Mouse (Mus musculus): ENCODE measurements at regions not wholly inside any gene's neighbourhood (a gene's known extent, or its start where the extent isn't known, plus 50 kb on each side); places are given as distances from the start of the nearest gene placed in this dataset.

DNA sequence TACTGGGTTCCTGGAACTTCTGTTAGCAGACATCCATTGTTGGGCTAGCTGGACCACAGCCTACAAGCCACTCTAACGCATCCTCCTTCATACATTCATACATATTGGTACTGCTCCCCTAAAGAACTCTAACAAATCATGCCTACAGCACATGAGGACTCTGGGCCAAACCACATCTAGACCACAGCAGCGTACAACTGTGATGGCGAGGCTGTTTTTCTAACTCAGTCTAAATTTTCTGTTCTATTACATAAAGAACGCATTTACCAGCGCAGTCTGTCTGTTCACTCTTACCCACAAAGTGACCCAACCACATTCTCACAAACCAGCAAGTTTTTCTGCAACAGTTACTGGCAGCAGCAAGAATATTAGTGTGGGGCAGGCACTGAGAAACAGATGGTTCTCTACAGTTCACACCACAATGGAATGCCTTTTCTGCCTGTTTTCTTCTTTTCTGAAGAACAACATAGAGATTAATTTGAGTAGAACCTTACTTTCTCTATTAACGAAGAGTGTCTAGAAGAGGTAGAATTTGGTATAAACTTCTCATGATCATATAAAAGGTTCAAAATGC is 648.2 kb upstream of the Cdh11 start:
- no peak for DNase-seq (ENCODE audit: low read depth)

DNA sequence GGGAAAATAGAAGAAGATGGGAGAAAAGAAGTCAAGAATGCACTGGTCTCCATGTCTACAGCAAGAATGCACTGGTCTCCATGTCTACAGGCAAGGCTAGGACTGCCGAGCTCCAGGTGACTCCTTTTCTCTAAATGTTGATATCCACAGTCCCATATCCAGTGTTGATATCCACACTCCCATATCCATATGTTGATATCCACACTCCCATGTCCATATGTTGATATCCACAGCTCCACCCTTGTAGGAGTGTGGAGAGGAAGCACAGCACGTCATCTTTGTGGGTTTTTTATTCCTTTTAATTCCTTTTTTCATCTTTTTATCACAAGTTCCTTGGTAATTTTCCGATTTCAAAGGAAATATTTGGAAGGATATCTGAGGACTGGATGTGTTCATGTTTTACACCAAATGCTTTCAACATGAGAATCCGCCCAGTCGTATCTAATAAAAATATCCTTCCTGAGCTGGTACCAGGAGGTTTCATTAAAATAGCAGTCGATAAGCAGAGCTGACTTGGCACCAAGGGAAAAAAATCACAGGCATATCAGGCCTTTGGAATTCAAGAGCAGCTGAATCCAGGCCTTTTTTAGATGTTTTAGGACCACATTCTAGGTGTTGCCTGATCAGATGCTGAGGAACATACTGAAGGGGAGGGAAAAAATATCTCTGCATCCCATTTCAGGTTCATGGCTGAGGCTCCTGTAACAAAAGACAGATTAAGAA is 653.7 kb upstream of the Cdh11 start:
- no peak for DNase-seq (ENCODE audit: low read depth)

DNA sequence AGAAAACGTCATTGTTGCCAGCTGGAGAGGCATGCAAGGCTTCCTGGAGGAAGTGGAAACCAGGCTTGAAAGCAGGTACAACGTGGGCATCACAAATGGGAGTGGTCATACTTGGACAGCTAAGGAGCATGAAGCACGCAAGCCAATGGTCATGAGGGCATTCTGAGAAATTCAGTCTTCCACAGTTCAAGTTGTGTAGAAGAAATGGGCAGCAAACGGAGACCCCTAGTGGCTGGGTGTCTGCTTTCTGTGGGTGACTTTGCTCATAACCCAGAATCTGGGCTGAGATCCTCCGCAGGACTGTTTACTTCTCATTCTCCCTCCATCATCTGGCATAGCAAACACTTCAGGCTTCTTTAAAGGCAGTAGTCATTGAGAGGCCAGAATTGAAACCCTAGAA is 655.7 kb upstream of the Cdh11 start:
- no peak for DNase-seq (ENCODE audit: low read depth)

DNA sequence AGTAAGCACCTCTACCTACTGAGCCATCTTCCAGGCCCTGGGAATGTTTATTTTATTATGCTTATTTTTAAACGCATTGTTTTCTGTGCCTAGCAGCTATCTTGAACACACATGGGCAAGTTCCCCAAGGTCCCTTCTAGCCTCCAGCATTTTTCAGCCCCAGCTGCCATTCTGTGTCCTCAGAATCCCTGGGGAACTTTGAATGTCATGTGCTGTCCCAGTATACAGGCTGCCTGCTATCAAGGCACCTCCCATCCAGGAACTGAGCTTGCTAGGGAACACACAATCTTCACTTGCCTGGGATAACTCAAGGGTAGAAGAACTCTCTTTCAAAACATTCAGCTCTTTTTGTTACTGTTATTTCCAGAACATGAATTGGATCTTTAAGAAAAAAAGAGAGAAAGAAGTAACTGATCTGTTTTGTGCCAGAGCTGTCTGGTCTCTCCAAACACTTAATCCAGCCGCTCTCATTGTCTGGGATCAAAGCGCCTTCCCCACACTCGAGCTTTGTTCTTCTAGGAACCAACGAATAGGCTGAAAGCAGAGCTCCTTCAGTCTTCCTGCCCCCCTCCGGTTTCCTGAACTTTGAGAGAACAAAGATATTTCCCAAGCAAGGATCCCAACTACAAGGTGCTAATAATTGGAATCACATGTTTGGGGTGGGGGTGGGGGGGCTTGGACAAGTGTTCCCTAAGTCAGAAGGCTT is 657.1 kb upstream of the Cdh11 start:
- no peak for DNase-seq (ENCODE audit: low read depth)

DNA sequence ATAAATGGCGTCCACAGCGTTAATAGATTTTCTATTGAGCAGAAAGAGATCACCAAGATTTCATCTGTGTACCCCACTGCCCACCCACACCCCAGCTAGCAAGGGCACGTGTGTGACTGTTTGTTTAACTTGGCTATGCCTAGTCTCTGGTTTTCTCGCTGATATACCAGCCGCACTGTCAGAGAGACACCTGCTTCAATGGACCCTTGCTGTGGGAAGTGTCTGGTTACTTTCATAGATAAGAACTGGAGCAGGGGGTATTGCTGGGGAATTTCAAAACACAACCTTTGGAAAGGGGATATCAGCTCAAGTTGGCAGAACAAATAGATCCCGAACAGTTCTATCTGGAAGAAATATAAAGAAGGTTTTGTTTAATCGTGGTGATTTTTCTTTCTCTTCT is 656.8 kb upstream of the Cdh5 start:
- no peak for DNase-seq (ENCODE audit: low read depth)

DNA sequence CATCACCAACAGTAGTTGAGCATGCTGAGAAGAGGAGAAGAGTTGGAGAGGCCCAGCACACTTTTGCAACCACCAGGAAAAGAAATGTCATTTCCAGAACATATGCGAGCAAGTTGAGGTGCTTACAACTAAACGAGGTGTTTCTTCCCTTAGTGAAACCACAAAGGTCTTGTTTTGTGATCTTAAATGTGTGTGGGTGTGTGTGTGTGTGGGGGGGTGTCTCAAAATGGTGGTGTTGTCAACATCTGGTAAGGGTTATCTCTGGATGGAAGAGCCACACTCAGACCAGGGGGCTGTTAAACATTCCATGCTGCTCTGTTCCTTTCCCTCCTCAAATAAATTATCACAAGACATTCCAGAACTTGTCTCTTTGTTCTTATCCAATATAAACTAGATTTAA is 656.0 kb upstream of the Cdh5 start:
- no peak for DNase-seq (ENCODE audit: low read depth)

DNA sequence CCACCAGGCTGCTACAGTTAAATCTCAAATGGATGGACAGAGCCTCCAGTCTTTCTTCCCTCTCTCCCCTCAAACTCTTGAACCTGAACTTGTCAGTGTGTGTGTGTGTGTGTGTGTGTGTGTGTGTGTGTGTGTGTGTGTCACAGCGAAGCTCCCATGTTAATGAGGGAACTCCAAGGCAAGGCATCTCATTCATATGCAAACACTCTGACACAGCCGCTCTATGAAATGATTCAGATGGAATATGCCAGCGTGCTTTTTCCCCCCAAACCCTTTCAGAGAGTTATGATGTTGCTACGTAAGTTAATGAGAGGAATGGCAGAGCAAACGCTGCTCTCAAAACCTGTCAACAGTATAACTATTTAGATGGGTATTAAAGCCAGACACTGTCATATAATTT is 653.5 kb upstream of the Cdh5 start:
- no peak for DNase-seq (ENCODE audit: low read depth)

DNA sequence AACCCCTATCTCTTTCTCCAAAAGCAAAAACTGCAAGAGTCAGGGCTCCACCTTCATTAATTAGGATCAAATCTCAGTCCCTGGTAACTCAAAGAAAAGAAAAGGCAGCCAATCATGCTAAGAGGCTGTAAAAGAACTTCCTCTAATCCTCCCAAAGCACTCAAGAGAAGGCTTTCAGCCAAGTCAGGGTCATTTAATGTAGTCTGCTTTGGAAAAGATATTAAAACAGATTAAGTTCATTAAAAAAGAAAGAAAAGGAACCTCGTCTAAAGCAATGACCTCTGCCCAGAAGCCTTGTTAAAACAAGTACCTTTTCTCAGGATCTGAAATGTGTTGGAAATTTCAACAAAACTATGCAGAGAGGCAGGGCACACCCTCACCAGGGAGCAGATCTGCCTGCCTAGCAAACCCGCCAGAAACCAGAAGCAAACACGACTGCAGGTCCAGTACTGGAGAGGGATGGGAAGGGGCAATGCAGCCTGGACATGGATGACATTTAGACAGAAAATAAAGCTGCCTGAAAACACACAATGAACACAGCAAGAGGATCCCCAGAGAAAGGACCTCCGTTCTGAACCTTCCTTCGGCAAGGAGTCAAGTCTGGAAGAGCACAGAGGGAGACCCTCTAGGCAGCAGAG is 649.9 kb upstream of the Cdh5 start:
- no peak for DNase-seq (ENCODE audit: low read depth)

DNA sequence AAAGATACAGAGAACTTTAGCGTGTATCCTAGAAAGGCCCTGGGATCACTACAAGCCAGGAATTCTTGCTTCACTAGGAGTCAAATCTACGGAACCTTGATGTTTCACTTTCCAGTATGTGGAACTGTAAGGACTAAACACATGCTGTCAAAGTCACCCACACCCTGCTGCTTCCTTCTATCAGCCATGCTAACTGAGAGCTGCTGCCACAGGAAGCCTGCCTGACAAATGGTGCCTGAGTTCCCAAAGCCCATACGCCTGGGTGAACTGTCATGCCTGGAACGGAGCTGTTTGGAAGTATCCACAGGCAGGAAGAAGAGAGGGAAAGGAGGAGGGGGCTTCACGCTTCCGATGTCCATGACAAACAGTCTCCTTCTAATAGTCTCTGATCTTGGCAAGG is 644.2 kb upstream of the Cdh5 start:
- DNase-seq (ENCODE audit: low read depth), result no peak

DNA sequence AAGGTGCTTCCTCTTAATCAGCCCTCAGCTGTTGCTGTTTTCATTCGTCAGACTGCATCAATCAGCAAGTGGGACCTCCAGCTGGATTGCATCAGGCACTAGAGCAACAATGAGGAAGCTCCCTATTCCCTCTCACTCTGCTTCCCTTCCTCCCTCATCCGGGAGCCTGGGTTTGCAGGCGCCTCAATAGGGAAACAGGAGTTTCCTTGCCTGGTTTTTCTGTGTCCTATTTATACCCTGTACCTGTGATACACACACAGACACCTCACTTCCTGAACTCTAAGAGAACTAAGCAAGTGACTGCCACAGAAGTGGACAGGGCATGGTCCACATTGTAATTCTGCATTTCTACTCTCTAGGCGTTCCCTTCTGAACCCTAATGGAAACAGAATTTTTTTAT is 637.9 kb upstream of the Cdh5 start:
- no peak for DNase-seq (ENCODE audit: low read depth)

DNA sequence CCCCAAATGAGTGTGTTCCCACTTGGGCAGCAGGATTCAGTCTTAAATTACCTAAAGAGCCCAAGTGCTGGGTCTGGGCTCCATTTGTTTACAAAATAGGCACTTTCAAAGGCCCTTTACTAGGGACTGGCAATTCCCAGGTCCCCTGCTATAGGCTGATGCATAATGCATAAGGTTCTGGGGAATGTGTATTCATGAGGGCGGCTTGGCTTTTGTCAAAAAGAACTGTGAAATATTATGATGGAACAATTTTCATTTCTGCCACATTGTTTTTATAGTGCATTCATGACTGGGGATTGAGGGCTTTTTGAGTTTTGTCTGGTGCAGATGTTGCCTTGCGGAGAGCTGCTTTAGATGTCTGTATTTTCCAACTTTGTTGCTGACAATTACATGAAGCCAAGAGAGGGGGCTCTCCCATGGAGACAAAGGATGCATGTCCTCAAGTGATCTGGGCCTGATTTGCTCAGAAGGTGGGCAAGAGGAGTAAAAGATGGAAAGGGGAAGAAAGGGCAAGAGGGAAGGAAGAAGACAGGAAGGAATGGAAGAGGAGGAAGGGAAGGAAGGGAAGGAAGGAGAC is 636.6 kb upstream of the Cdh5 start:
- DNase-seq (ENCODE audit: low read depth), result no peak

DNA sequence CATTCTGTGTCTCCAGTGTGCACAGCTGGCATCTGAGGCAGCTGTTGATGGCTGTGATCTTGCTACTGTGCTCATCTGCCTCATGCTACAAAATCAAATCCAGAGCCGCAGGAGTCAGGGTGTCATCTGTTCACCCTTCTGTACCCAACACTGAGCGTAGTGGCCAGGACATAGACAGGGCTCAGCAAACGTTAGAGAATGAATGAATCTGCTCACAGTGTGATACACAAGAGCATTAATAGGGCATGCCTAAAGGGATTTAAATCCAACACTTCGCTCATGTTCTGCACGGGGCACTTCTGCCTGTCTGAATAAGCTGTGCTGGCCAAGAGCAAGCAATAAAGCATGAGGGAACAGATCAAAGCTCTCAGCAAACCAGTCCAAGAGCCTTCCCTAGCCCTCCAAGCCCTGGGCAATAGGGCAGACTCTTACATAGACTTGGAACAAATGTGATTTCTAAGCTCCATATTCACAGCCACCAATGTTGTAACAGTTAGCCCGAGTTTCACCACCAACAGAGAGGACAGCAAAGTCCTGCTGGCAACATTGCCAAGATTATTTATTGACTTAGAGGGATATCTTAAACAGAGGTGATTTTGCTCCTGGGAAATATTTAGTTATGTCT is 633.8 kb upstream of the Cdh5 start:
- DNase-seq (ENCODE audit: low read depth), result peak; percentile 90

DNA sequence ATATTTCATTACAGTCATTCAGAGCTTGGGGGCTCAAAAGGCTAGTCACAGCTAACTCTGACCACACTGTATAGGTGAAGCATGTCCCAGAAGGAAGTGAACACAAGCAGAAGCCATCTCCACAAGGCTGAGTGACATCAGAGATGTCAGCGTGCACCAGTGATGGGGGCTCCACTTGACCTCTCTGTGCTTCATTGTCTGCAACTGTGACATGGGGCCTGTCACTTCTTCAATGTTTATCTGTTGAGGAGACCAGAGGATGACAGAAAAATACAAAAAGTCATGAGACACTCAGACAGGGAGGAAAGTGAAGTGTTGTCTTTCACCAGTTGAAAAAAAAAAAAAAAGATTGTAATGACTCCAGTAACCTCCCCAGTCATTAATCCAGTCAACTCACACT is 632.4 kb upstream of the Cdh5 start:
- DNase-seq (ENCODE audit: low read depth), result no peak

DNA sequence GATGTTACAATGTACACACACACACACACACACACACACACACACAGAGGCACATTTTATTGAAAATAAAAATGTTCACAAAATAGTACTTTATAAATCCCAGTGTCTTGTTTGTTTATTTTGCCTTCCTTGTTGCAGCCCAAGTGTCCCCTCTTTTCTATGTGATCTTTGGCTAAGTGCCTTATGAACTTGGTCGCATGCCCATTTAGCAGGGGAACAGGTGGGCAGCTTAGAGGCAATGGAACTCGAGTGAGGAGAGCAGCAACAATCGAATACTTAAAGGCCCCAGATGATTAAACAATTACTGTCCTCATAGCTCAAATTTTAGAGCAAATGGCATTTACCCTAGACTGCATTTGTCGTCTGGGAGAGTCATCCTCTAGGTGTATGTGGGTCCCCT is 631.1 kb upstream of the Cdh5 start:
- no peak for DNase-seq (ENCODE audit: low read depth)

DNA sequence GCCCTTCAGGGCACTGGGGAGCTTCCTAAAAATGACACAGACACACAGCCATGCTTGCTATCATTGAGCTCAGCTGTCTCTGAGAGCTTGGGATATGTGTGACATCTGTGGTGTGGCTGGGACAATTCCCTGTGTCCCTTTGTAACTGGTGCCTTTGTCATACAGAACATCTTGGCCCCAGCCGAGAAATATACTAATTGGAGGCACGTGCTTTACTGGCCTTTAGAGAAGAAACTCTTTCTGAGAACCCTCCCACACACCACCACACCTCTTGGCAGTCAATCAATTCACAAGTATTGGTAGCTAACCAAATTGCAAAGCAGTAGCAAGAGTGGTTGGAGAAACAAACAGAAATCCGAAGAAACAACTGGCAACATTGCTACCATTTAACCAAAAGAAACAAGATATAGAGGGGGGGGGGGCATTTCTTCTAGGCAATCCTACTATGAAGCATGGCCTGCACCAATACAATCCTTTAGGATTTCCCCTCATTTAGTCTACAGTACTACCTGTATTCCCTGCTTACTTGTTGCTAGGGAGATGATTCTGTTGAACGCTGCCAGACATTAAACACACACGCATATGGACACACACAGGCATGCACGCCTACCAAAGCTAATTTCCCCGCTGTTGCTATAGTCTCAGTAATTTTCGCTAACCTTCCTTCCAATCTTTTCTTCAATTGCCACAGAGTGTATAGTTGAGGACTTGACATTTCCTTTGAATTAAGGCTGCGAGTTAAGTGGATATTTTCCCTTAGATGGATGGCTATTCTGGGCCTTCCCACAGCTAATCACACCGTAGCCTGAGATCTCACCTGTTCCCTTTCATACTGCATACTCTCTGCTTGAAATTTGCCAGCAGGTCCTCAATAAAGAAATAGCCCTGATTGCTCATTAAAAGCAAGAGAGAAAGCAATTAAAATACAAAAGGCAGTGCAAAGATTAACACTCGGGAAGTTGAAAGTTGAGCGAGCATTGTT is 625.3 kb upstream of the Cdh5 start:
- peak; percentile 5 for DNase-seq (ENCODE audit: low read depth)

DNA sequence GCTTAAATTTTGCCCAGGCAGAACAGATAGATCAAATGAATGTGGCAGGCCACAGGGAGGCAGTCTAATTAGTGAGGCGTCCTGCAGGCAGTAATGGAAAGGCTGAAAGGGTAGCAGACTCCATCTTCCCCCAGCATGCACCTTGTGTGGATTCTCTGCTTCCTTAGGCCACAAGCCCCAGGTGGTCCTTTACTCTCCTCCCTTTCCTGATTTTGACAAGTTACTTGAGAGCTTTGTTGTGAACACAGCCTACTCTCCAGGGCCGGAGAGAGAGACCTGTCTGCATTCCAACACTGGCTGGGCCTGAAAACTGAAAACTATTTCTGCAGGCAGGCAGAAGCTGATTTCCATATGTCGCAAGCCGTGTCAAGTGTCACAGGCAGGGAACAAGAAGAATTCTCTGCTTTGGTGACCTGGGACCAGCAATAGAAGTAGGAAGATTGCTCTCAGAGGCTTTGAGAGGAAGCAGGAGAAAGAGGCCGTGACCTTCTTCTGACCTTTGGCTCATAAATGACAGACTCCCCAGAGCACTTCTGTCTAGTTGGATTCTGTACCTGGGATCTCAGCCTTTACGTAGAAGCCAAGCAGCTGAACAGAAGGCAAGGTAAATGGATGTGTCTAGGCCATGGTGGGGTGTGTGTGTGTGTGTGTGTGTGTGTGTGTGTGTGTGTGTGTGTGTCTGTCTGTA is 619.2 kb upstream of the Cdh5 start:
- DNase-seq (ENCODE audit: low read depth), result no peak

DNA sequence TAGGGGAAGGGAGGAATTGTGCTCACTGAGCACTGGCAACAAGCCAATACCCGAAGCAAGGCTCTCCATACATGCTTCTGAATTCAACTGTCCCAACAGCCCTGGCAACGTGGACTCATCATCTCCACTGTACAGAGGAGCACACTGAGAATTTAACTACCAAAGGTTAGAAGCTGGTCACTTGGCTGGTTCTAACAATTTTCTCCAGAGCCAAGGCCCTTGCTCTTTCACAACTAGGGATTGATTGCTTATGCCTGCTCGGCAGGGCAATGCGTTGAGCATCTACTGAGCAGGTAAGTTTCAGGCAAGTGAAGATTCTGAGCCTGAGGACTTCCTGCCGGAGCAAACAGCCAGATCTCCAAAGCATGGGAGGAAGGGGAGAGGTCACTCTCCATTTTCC is 616.0 kb upstream of the Cdh5 start:
- no peak for DNase-seq (ENCODE audit: low read depth)

DNA sequence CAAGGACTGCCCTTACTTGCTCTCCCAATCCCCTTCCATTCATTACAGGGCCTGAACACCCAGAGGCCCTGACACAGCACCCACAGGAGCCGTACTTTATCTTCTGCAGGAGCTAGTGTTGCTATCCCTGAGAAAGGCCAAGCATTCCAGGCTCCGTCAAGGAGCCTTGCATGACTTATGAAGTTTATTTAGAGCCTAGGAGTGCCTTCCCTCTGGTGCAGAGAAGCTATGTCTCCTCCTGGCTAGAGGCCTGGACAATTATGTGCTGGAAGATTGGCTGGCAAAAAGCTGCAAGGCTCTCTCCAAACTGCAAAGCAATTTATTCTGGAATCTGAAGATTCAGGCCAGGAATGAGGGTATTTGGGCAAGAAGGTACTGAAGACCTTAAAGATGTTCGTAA is 612.0 kb upstream of the Cdh5 start:
- no peak for DNase-seq (ENCODE audit: low read depth)

DNA sequence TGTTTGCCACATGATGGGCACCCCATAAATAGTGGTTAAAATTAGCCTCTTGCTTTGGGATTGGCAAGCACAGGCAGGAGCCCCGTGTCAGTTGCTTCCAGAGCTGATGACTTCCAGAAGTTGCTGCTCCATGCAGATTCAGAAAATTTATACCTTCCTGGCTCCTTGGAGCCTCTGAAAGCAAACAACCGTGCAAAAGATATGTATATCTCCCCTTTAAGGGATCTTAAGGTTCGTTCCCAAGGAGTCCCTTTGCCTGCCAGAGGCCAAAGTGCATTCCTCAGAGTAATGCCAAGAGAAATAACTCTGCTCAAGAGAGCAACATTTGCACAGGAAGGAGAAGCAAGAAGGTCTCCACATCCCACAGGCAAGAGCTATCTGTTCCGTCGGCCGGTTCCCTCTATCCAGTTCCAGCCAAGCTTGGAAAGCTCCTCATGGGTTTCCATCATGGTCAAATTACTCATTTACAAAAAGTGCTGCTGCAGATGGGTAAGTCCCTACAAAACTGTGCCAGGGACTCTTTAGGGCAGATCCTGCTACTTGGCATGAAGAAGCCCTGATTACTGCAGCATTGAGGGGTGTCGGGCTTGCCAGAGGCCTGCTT is 608.4 kb upstream of the Cdh5 start:
- peak; percentile 2 for DNase-seq (ENCODE audit: low read depth)

DNA sequence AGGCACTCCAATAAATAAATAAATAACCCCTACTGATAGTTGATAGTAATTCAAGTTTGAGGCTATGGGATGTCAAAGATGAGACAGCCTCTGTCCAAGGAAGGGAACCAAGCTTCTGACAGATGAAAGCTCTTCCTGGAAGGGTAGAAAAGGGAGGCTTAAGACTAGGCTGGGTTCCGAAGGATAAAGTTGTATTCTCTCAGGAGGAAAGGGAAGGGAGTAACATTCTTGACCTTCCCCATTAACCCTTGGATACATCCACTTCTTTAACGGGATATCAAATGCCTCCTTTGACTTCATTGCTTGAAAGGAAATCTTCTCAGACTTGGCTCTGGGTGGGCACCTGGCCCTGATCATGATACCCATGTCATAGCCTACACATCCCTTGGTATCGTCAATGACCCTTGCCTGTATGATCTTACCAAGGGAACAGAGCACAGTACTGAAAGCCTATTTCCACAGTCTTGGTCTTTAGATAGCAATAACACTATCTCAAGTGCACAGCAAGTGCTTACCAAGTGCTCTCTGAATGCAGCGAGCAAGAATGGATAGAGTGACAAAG is 607.4 kb upstream of the Cdh5 start:
- no peak for DNase-seq (ENCODE audit: low read depth)
